Mouse (Mus musculus) megakaryocyte progenitor cell, adult 5-6 weeks (primary cell): ENCODE measurements around the gene Denr. TPM values are rescaled to one million over a fixed set of nuclear protein-coding genes. Genes with fewer than 3 reads are reported as not detected.

Experiments
- ATAC-seq: replicated peaks from 2 replicates; pipeline ENCODE4 v1.8.0; 2016; ENCODE audit warnings: mild to moderate bottlenecking, moderate TSS enrichment, inconsistent platforms; ENCODE audit not compliant: poor library complexity
- total RNA-seq, 2 experiments: library from RNA; stranded (forward) in 1 of 2; stranded (reverse) in 1 of 2; fragments of 157-497, 149-512 nt in 1 of 2; fragments of 200-1000 nt in 1 of 2; gene quantifications; 2 replicates each; pipeline versions ENCODE4 v1.2.3 to v1.2.4; 2015 to 2017

The Denr gene
- total RNA-seq, 2 experiments from 2014 or later: 90.6 to 113 TPM

- ATAC-seq: no peak
Observed at GRCm38 (mm10) chr5:123968468-123968867, 61.5 kb downstream of the Denr start.

- no peak for ATAC-seq
Observed at GRCm38 (mm10) chr5:123969216-123969615, 62.2 kb downstream of the Denr start.

- ATAC-seq: no peak
Observed at GRCm38 (mm10) chr5:123970576-123970975, 63.6 kb downstream of the Denr start.

GRCm38 (mm10) chr5:123972453-123972852, 65.5 kb downstream of the Denr start:
- no peak for ATAC-seq

- peak; percentile 63 for ATAC-seq
Observed at GRCm38 (mm10) chr5:123973299-123974178, 66.6 kb downstream of the Denr start, which contains the start of gene Hip1r. Hip1r (plus strand) TSS chr5:123973628.

- no peak for ATAC-seq
Observed at GRCm38 (mm10) chr5:123974179-123974485, 67.2 kb downstream of the Denr start.

GRCm38 (mm10) chr5:123974616-123975111, 67.7 kb downstream of the Denr start:
- ATAC-seq: peak; percentile 59

GRCm38 (mm10) chr5:123975668-123976180, 68.7 kb downstream of the Denr start:
- no peak for ATAC-seq

GRCm38 (mm10) chr5:123977231-123977630, 70.3 kb downstream of the Denr start:
- no peak for ATAC-seq

GRCm38 (mm10) chr5:123978131-123978530, 71.2 kb downstream of the Denr start:
- ATAC-seq: 0 out of 2 replicates have a peak, but pooled peaks have one; percentile 10

Other genes with a start within 250 kb of the Denr start
- 45.7 and 46.4 TPM in 2 replicates for gene Clip1, start 222.6 kb upstream of the Denr start, total RNA-seq (2015)
- 72.5 and 98.3 TPM in 2 replicates for gene Clip1, start 222.6 kb upstream of the Denr start, total RNA-seq (2017)
- gene Zcchc8, start 186.1 kb upstream of the Denr start, total RNA-seq (2015): 50.8 and 52.0 TPM in 2 replicates
- gene Zcchc8, start 186.1 kb upstream of the Denr start, total RNA-seq (2017): 103 and 131 TPM in 2 replicates
- gene Rsrc2, start 157.8 kb upstream of the Denr start, total RNA-seq (2015): 159 and 160 TPM in 2 replicates
- 192 and 249 TPM in 2 replicates for gene Rsrc2, start 157.8 kb upstream of the Denr start, total RNA-seq (2017)
- 49.3 and 53.1 TPM in 2 replicates for gene Kntc1, start 157.5 kb upstream of the Denr start, total RNA-seq (2015)
- gene Kntc1, start 157.5 kb upstream of the Denr start, total RNA-seq (2017): 30.5 and 39.6 TPM in 2 replicates
- 2.7 and 11.6 TPM in 2 replicates for gene Hcar2, start 41.7 kb upstream of the Denr start, total RNA-seq (2015)
- gene Hcar2, start 41.7 kb upstream of the Denr start, total RNA-seq (2017): 1.3 and 4.0 TPM in 2 replicates
- not detected in 2 replicates for gene Hcar1, start 27.2 kb upstream of the Denr start, total RNA-seq (2015)
- gene Hcar1, start 27.2 kb upstream of the Denr start, total RNA-seq (2017): not detected in 2 replicates
- 1.8 TPM in 1 of 2 replicates, not detected in the other for gene Gm43518, start 20.2 kb downstream of the Denr start, total RNA-seq (2015)
- gene Gm43518, start 20.2 kb downstream of the Denr start, total RNA-seq (2017): not detected in 2 replicates
- gene Ccdc62, start 23.5 kb downstream of the Denr start, total RNA-seq (2015): 0.32 and 1.1 TPM in 2 replicates
- gene Ccdc62, start 23.5 kb downstream of the Denr start, total RNA-seq (2017): 0.14 and 1.8 TPM in 2 replicates
- gene Hip1r, start 66.5 kb downstream of the Denr start, total RNA-seq (2015): 4.9 and 6.9 TPM in 2 replicates
- gene Hip1r, start 66.5 kb downstream of the Denr start, total RNA-seq (2017): 14.2 and 16.0 TPM in 2 replicates
- gene Vps37b, start 125.1 kb downstream of the Denr start, total RNA-seq (2015): 11.4 and 14.8 TPM in 2 replicates
- gene Vps37b, start 125.1 kb downstream of the Denr start, total RNA-seq (2017): 15.2 and 15.6 TPM in 2 replicates
- gene Abcb9, start 188.6 kb downstream of the Denr start, total RNA-seq (2015): 0.35 and 0.54 TPM in 2 replicates
- 0.25 and 0.61 TPM in 2 replicates for gene Abcb9, start 188.6 kb downstream of the Denr start, total RNA-seq (2017)
- 2.9 and 3.7 TPM in 2 replicates for gene Ogfod2, start 205.1 kb downstream of the Denr start, total RNA-seq (2015)
- gene Ogfod2, start 205.1 kb downstream of the Denr start, total RNA-seq (2017): 11.9 and 13.3 TPM in 2 replicates
- 70.6 and 80.7 TPM in 2 replicates for gene Arl6ip4, start 208.9 kb downstream of the Denr start, total RNA-seq (2015)
- 114 and 139 TPM in 2 replicates for gene Arl6ip4, start 208.9 kb downstream of the Denr start, total RNA-seq (2017)